Mouse (Mus musculus): ENCODE results near the gene Zfp609. TPM values are rescaled to one million over a fixed set of nuclear protein-coding genes. Genes with fewer than 3 reads are reported as not detected.
A peak's percentile ranks its signal among the peaks of the same experiment; 100 is the strongest.

Zfp609 gene
- polyA plus RNA-seq, 1 experiment from 2014 or later: 5.8 TPM

- Histone ChIP-seq H3K4me3 (ENCODE audit: low read depth, low read length) (no peak overlapping the region), H3K36me3 (ENCODE audit: control insufficient read depth, insufficient read depth, low read length) (no peaks in the 10 kb centered on the region; the same call in 1 of the 2 replicates), H3K27me3 (replicated peaks; ENCODE audit: control insufficient read depth, insufficient read depth, low read length) (no peaks in the 10 kb centered on the region), H3K9ac (ENCODE audit: low read depth, low read length) (no peak overlapping the region), H3K4me2 (no peak overlapping the region), H3K4me1 (replicated peaks; ENCODE audit: control insufficient read depth, insufficient read depth, low read length) (peaks cover 10% of the 10 kb centered on the region; the same call in 1 of the 2 replicates), H3K9me3 (ENCODE audit: control insufficient read depth, low read length) (no peaks in the 10 kb centered on the region), H3K27ac (ENCODE audit: low read depth, low read length) (no peak overlapping the region)
- no peak for ATAC-seq (replicated peaks; ENCODE audit: low FRiP score)
- no peak for DNase-seq (ENCODE audit: low spot score)
Measured at GRCm38 (mm10) chr9:65833640-65834039, 6.3 kb upstream of the Zfp609 start.

GRCm38 (mm10) chr9:65833230-65833629, 5.9 kb upstream of the Zfp609 start:
- no peaks in the 10 kb centered on the region for H3K9me3 ChIP-seq (ENCODE audit: control insufficient read depth, low read length)
- H3K4me1 ChIP-seq (replicated peaks; ENCODE audit: control insufficient read depth, insufficient read depth, low read length): peaks cover 15% of the 10 kb centered on the region
- no peak for ATAC-seq (replicated peaks; ENCODE audit: low FRiP score)
- H3K27me3 ChIP-seq (replicated peaks; ENCODE audit: control insufficient read depth, insufficient read depth, low read length): no peaks in the 10 kb centered on the region
- no peak overlapping the region for H3K9ac ChIP-seq (ENCODE audit: low read depth, low read length)
- H3K4me3 ChIP-seq (ENCODE audit: low read depth, low read length): no peak overlapping the region
- H3K4me2 ChIP-seq: no peak overlapping the region
- H3K27ac ChIP-seq (ENCODE audit: low read depth, low read length): no peak overlapping the region
- H3K36me3 ChIP-seq (ENCODE audit: control insufficient read depth, insufficient read depth, low read length): no peaks in the 10 kb centered on the region; the same call in 1 of the 2 replicates
- WGBS: 86% methylated on average over 2 of the region's 2 CpGs
- DNase-seq (ENCODE audit: low spot score): no peak

- Histone ChIP-seq H3K9ac (ENCODE audit: low read depth, low read length) (no peak overlapping the region), H3K4me2 (no peak overlapping the region), H3K4me3 (ENCODE audit: low read depth, low read length) (no peak overlapping the region), H3K27me3 (replicated peaks; ENCODE audit: control insufficient read depth, insufficient read depth, low read length) (no peaks in the 10 kb centered on the region), H3K36me3 (ENCODE audit: control insufficient read depth, insufficient read depth, low read length) (no peaks in the 10 kb centered on the region; the same call in 1 of the 2 replicates), H3K9me3 (ENCODE audit: control insufficient read depth, low read length) (no peaks in the 10 kb centered on the region), H3K27ac (ENCODE audit: low read depth, low read length) (no peak overlapping the region), H3K4me1 (replicated peaks; ENCODE audit: control insufficient read depth, insufficient read depth, low read length) (peaks cover 16% of the 10 kb centered on the region)
- 71% methylated on average over 2 of the region's 2 CpGs for WGBS
- no peak for DNase-seq (ENCODE audit: low spot score)
- ATAC-seq (replicated peaks; ENCODE audit: low FRiP score): no peak
Measured at GRCm38 (mm10) chr9:65832041-65832440, 4.7 kb upstream of the Zfp609 start.

- Histone ChIP-seq H3K4me2 (no peak overlapping the region), H3K27ac (ENCODE audit: low read depth, low read length) (no peak overlapping the region), H3K9ac (ENCODE audit: low read depth, low read length) (no peak overlapping the region), H3K36me3 (ENCODE audit: control insufficient read depth, insufficient read depth, low read length) (no peaks in the 10 kb centered on the region), H3K9me3 (ENCODE audit: control insufficient read depth, low read length) (no peaks in the 10 kb centered on the region), H3K27me3 (replicated peaks; ENCODE audit: control insufficient read depth, insufficient read depth, low read length) (no peaks in the 10 kb centered on the region), H3K4me3 (ENCODE audit: low read depth, low read length) (no peak overlapping the region), H3K4me1 (replicated peaks; ENCODE audit: control insufficient read depth, insufficient read depth, low read length) (peaks cover 19% of the 10 kb centered on the region)
- DNase-seq (ENCODE audit: low spot score) (no peak), ATAC-seq (replicated peaks; ENCODE audit: low FRiP score) (no peak)
- WGBS: 55% methylated on average over 4 of the region's 4 CpGs
Measured at GRCm38 (mm10) chr9:65831164-65831563, 3.8 kb upstream of the Zfp609 start.

GRCm38 (mm10) chr9:65830255-65830654, 2.9 kb upstream of the Zfp609 start:
- H3K9ac ChIP-seq (ENCODE audit: low read depth, low read length): no peak overlapping the region
- H3K9me3 ChIP-seq (ENCODE audit: control insufficient read depth, low read length): no peaks in the 10 kb centered on the region
- 83% methylated on average over 4 of the region's 4 CpGs for WGBS
- no peaks in the 10 kb centered on the region for H3K36me3 ChIP-seq (ENCODE audit: control insufficient read depth, insufficient read depth, low read length)
- ATAC-seq (replicated peaks; ENCODE audit: low FRiP score) (no peak), DNase-seq (ENCODE audit: low spot score) (no peak)
- peaks cover 28% of the 10 kb centered on the region for H3K4me1 ChIP-seq (replicated peaks; ENCODE audit: control insufficient read depth, insufficient read depth, low read length)
- no peak overlapping the region for H3K4me2 ChIP-seq
- H3K4me3 ChIP-seq (ENCODE audit: low read depth, low read length): no peak overlapping the region
- H3K27me3 ChIP-seq (replicated peaks; ENCODE audit: control insufficient read depth, insufficient read depth, low read length): no peaks in the 10 kb centered on the region
- no peak overlapping the region for H3K27ac ChIP-seq (ENCODE audit: low read depth, low read length)

GRCm38 (mm10) chr9:65829410-65829809, 2.0 kb upstream of the Zfp609 start:
- Histone ChIP-seq H3K9ac (ENCODE audit: low read depth, low read length) (no peak overlapping the region), H3K4me1 (replicated peaks; ENCODE audit: control insufficient read depth, insufficient read depth, low read length) (peaks cover 35% of the 10 kb centered on the region), H3K27ac (ENCODE audit: low read depth, low read length) (no peak overlapping the region), H3K27me3 (replicated peaks; ENCODE audit: control insufficient read depth, insufficient read depth, low read length) (no peaks in the 10 kb centered on the region), H3K9me3 (ENCODE audit: control insufficient read depth, low read length) (no peaks in the 10 kb centered on the region), H3K36me3 (ENCODE audit: control insufficient read depth, insufficient read depth, low read length) (no peaks in the 10 kb centered on the region), H3K4me3 (ENCODE audit: low read depth, low read length) (no peak overlapping the region), H3K4me2 (no peak overlapping the region)
- WGBS: 90% methylated on average over 1 of the region's 2 CpGs
- DNase-seq (ENCODE audit: low spot score) (peak; percentile 35), ATAC-seq (replicated peaks; ENCODE audit: low FRiP score) (no peak)

GRCm38 (mm10) chr9:65828511-65828910, 1.1 kb upstream of the Zfp609 start:
- H3K4me1 ChIP-seq (replicated peaks; ENCODE audit: control insufficient read depth, insufficient read depth, low read length): peaks cover 44% of the 10 kb centered on the region
- H3K36me3 ChIP-seq (ENCODE audit: control insufficient read depth, insufficient read depth, low read length): no peaks in the 10 kb centered on the region
- H3K9me3 ChIP-seq (ENCODE audit: control insufficient read depth, low read length): no peaks in the 10 kb centered on the region
- WGBS: 21% methylated on average over 3 of the region's 3 CpGs
- DNase-seq (ENCODE audit: low spot score) (no peak), ATAC-seq (replicated peaks; ENCODE audit: low FRiP score) (no peak)
- peak overlapping the region; percentile 89 for H3K4me2 ChIP-seq
- peak overlapping the region; percentile 94 for H3K4me3 ChIP-seq (ENCODE audit: low read depth, low read length)
- H3K27me3 ChIP-seq (replicated peaks; ENCODE audit: control insufficient read depth, insufficient read depth, low read length): no peaks in the 10 kb centered on the region
- peak overlapping the region; percentile 96 for H3K9ac ChIP-seq (ENCODE audit: low read depth, low read length)
- H3K27ac ChIP-seq (ENCODE audit: low read depth, low read length): peak overlapping the region; percentile 99

- Histone ChIP-seq H3K9me3 (ENCODE audit: control insufficient read depth, low read length) (no peaks in the 10 kb centered on the region), H3K4me2 (peak overlapping the region; percentile 89), H3K4me3 (ENCODE audit: low read depth, low read length) (peak overlapping the region; percentile 94), H3K36me3 (ENCODE audit: control insufficient read depth, insufficient read depth, low read length) (no peaks in the 10 kb centered on the region), H3K27ac (ENCODE audit: low read depth, low read length) (peak overlapping the region; percentile 99), H3K4me1 (replicated peaks; ENCODE audit: control insufficient read depth, insufficient read depth, low read length) (peaks cover 47% of the 10 kb centered on the region), H3K9ac (ENCODE audit: low read depth, low read length) (peak overlapping the region; percentile 96), H3K27me3 (replicated peaks; ENCODE audit: control insufficient read depth, insufficient read depth, low read length) (no peaks in the 10 kb centered on the region)
- ATAC-seq (replicated peaks; ENCODE audit: low FRiP score) (no peak), DNase-seq (ENCODE audit: low spot score) (no peak)
- WGBS: under 1% methylated on average over 13 of the region's 13 CpGs
Measured at GRCm38 (mm10) chr9:65828016-65828403, 646 bp upstream of the Zfp609 start.

- under 1% methylated on average over 30 of the region's 31 CpGs for WGBS
- ATAC-seq (replicated peaks; ENCODE audit: low FRiP score) (peak; percentile 54), DNase-seq (ENCODE audit: low spot score) (peak; percentile 72)
- Histone ChIP-seq H3K4me3 (ENCODE audit: low read depth, low read length) (peak overlapping the region; percentile 94), H3K27ac (ENCODE audit: low read depth, low read length) (peak overlapping the region; percentile 99), H3K9me3 (ENCODE audit: control insufficient read depth, low read length) (no peaks in the 10 kb centered on the region), H3K36me3 (ENCODE audit: control insufficient read depth, insufficient read depth, low read length) (no peaks in the 10 kb centered on the region), H3K27me3 (replicated peaks; ENCODE audit: control insufficient read depth, insufficient read depth, low read length) (no peaks in the 10 kb centered on the region), H3K4me2 (peak overlapping the region; percentile 89), H3K4me1 (replicated peaks; ENCODE audit: control insufficient read depth, insufficient read depth, low read length) (peaks cover 49% of the 10 kb centered on the region), H3K9ac (ENCODE audit: low read depth, low read length) (peak overlapping the region; percentile 96)
Measured at GRCm38 (mm10) chr9:65826588-65827343, 598 bp downstream of the Zfp609 start.
